Mouse (Mus musculus) small intestine, adult 2 months (tissue): ENCODE results near the gene Gbp7.

ENCODE experiments used
- CTCF ChIP-seq: fragments of 200-500 bp; IDR thresholded peaks from 2 replicates; pipeline ENCODE4 v1.5.1; 2012; ENCODE audit warnings: low read depth, mild to moderate bottlenecking, control low read depth, inconsistent platforms, low read length, moderate library complexity, mixed read lengths; ENCODE audit not compliant: insufficient replicate concordance, insufficient read length; ENCODE audit errors: extremely low read depth
- POLR2A ChIP-seq: fragments of 200-500 bp; IDR thresholded peaks from 2 replicates; pipeline ENCODE4 v1.6.1; 2012; ENCODE audit warnings: low read depth, mild to moderate bottlenecking, control low read depth, inconsistent platforms, low read length, moderate library complexity

- no peak for TF ChIP-seq CTCF
- no peak for TF ChIP-seq POLR2A
Observed at GRCm38 (mm10) chr3:142535667-142536066, 5.5 kb downstream of the Gbp7 start.
